Mouse (Mus musculus) C2C12 (cell line): ENCODE measurements around the gene Glipr2.

Source experiments
- CEBPB ChIP-seq: IDR thresholded peaks from one replicate; pipeline ENCODE4 v1.6.1; 2011; ENCODE audit warnings: low read depth, mild to moderate bottlenecking, control low read depth, moderate library complexity
- CTCF ChIP-seq: IDR thresholded peaks from one replicate; pipeline ENCODE4 v1.5.1; 2011; ENCODE audit not compliant: control insufficient read depth, insufficient read depth, insufficient read length
- FOSL1 ChIP-seq: IDR thresholded peaks from one replicate; pipeline ENCODE4 v1.8.0; 2011; ENCODE audit warnings: mild to moderate bottlenecking, low read length; ENCODE audit not compliant: poor library complexity, insufficient read depth, severe bottlenecking
- MAX ChIP-seq: IDR thresholded peaks from one replicate; pipeline ENCODE4 v1.6.1; 2011; ENCODE audit warnings: mild to moderate bottlenecking, control low read depth
- MYOD1 ChIP-seq: IDR thresholded peaks from one replicate; pipeline ENCODE4 v1.6.1; 2011; ENCODE audit warnings: low read depth; ENCODE audit not compliant: control insufficient read depth, insufficient read length
- USF1 ChIP-seq: IDR thresholded peaks from one replicate; pipeline ENCODE4 v1.6.1; 2011; ENCODE audit warnings: low read depth, mild to moderate bottlenecking, control low read depth, moderate library complexity

- TF ChIP-seq CTCF (no peak), USF1 (no peak), MAX (no peak), CEBPB (no peak), MYOD1 (no peak), FOSL1 (no peak)
These were observed 16.4 kb downstream of the Glipr2 start for GRCm38 (mm10) chr4:43973526-43973981.
